Mouse (Mus musculus) ES-E14 (cell line): ENCODE data around the gene Rab4b. TPM values are rescaled to one million over a fixed set of nuclear protein-coding genes. Genes with fewer than 3 reads are reported as not detected.
A peak's percentile ranks its signal among the peaks of the same experiment; 100 is the strongest.

Source experiments
- DNase-seq: peaks from one replicate; pipeline ENCODE4 v3.0.0-alpha.2; 2013; ENCODE audit warnings: low read depth, low spot score
- H3K27ac ChIP-seq: 2 replicates; pipeline ENCODE4 v1.5.1; 2012; ENCODE audit warnings: low read depth, mild to moderate bottlenecking, low read length, moderate library complexity, mixed read lengths; ENCODE audit not compliant: poor library complexity, insufficient read depth, severe bottlenecking
- H3K36me3 ChIP-seq: 2 replicates; pipeline ENCODE4 v1.6.1; 2012; ENCODE audit warnings: mild to moderate bottlenecking, low read length, moderate library complexity, mixed read lengths; ENCODE audit not compliant: control insufficient read depth, poor library complexity, insufficient read depth, severe bottlenecking
- H3K4me1 ChIP-seq, 2 experiments: fragments of 150-350 bp in 1 of 2; sonication (generic) in 1 of 2; 2 replicates each; pipeline ENCODE4 v1.6.1; 2012; ENCODE audit warnings: low read length in 2 of 2, mild to moderate bottlenecking in 1 of 2, mixed read lengths in 1 of 2; ENCODE audit not compliant: control insufficient read depth in 2 of 2, insufficient read depth in 2 of 2, poor library complexity in 1 of 2
- H3K4me3 ChIP-seq, 2 experiments: fragments of 150-350 bp in 1 of 2; sonication (generic) in 1 of 2; 2 replicates each; pipeline ENCODE4 v1.5.1; 2012; ENCODE audit warnings: low read length in 2 of 2, low read depth in 1 of 2, mild to moderate bottlenecking in 1 of 2, mixed read lengths in 1 of 2; ENCODE audit not compliant: insufficient read depth in 1 of 2, poor library complexity in 1 of 2, severe bottlenecking in 1 of 2
- H3K9ac ChIP-seq: 2 replicates; pipeline ENCODE4 v1.6.1; 2012; ENCODE audit warnings: low read depth, mild to moderate bottlenecking, low read length, mixed read lengths; ENCODE audit not compliant: poor library complexity, insufficient read depth, severe bottlenecking
- H3K9me3 ChIP-seq: fragments of 150-350 bp; sonication (generic); 2 replicates; pipeline ENCODE4 v1.6.1; 2012; ENCODE audit warnings: low read depth, mild to moderate bottlenecking, low read length; ENCODE audit not compliant: control insufficient read depth, insufficient read depth
- CHD2 ChIP-seq: IDR thresholded peaks from 2 replicates; pipeline ENCODE4 v1.6.1; 2014; ENCODE audit warnings: mild to moderate bottlenecking, low read depth, low read length, inconsistent platforms
- HCFC1 ChIP-seq: IDR thresholded peaks from 2 replicates; pipeline ENCODE4 v1.6.1; 2012; ENCODE audit warnings: low read length, inconsistent platforms, borderline replicate concordance; ENCODE audit not compliant: insufficient read depth
- MAFK ChIP-seq: IDR thresholded peaks from 2 replicates; pipeline ENCODE4 v1.6.1; 2014; ENCODE audit warnings: mild to moderate bottlenecking, low read depth, low read length, inconsistent platforms; ENCODE audit not compliant: insufficient read depth
- ZC3H11A ChIP-seq: IDR thresholded peaks from 2 replicates; pipeline ENCODE4 v1.6.1; 2012; ENCODE audit warnings: low read depth, mild to moderate bottlenecking, inconsistent platforms, low read length, borderline replicate concordance
- ZNF384 ChIP-seq: IDR thresholded peaks from 2 replicates; pipeline ENCODE4 v1.6.1; 2012; ENCODE audit warnings: low read depth, low read length, inconsistent platforms
- in situ Hi-C, 2 experiments: fragments of 600-800 bp; cut with MboI; formaldehyde crosslinking; loops; one replicate each; pipeline ENCODE4 v1.15.1; 2025; ENCODE audit warnings: low sequenced_read_pairs in 2 of 2, inconsistent platforms in 1 of 2; ENCODE audit not compliant: unreplicated experiment in 2 of 2
- total RNA-seq: library from RNA; depleted of rRNA; stranded (reverse); fragments of 300-350 nt; gene quantifications from 2 replicates; pipeline ENCODE4 v1.2.3, GENCODE M21; 2012

Gene Rab4b
- total RNA-seq, 1 experiment = 28.3 TPM

DNA sequence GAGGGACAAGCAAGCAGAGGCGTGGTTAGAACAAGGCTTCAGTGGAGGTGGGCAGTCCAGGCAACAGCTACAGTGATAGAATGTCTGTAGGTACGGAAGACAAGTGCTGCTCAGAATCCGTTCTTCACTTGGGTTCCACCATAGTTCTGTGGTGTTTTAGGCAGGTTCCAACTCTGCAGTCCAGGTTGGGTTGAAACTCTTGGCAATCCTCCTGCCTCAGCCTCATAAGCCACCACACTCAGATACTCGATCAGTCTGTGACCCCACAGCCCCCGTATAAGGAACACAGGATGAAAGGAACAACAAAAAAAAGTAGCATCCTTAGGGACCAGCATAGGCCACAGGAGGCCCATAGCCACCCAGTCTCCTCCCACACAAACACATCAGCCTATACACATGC lies 13.7 kb upstream of the Rab4b start:
- TF ChIP-seq HCFC1 (no peak), MAFK (no peak), ZC3H11A (no peak), ZNF384 (no peak), CHD2 (no peak)
- H3K27ac ChIP-seq = no peak overlapping the region
- H3K36me3 ChIP-seq = peaks cover 63% of the 10 kb centered on the region
- H3K9me3 ChIP-seq = no peaks in the 10 kb centered on the region
- no peak for DNase-seq
- H3K9ac ChIP-seq = 0 out of 2 replicates have a peak overlapping the region, but pooled peaks have one; percentile 14
- no peak overlapping the region for H3K4me3 ChIP-seq
- H3K4me1 ChIP-seq = peaks cover 4 to 18% of the 10 kb centered on the region in 2 experiments
- in situ Hi-C loops = no loop called here

DNA sequence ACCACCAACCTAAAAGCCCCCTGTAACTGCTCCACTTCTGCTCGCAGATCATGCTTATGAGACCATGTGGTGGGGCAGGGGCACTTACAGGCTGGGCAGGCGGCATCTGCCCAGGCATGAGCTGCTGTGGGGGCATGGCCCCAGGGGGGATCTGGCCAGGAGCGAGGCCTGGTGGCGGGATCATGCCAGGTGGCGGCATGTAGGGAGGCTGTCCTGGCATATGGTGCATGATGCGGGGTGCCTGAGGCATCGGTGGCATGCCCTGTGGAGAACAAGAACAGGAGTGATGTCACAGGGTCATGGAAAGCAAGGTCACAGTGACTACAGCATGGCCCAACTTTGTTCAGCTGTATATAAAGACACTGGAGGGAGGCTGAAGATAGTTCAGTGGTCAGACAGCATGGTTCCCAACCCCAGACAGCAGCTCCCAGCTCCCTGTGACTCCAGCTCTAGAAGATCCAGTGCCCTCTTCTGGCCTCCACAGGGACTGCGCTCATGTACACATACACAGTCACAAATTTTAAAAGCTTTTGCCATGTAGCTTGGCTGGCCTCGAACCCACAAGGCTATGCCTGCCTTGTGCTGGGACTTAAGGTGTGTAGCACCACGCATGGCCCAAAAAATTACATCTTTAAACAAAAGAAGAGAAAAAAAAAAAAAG lies 10.7 kb upstream of the Rab4b start:
- H3K36me3 ChIP-seq = peaks cover 82% of the 10 kb centered on the region

DNA sequence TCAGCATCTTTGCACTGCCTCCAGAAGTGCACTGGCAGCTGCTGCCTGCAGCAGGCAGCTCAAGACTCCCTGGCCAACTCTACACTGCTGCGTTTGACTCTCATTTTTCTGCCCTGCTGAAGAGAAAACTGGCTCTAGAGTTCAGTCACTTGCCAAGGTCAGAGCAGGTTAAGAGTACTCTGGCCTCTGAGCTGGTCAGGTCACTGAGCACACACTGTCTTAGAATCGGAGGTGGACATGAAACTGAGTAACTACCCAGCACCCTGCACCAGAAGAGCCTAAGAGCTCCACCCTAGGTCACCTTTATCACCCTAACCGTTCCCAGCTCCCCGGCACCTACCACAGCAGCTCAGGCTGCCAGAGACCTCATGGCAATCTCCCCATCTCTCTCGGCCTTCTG lies 7.3 kb upstream of the Rab4b start:
- Histone ChIP-seq H3K9ac (no peak overlapping the region), H3K9me3 (no peaks in the 10 kb centered on the region), H3K4me3 (no peak overlapping the region), H3K4me1 (peaks cover 0 to 21% of the 10 kb centered on the region in 2 experiments; a peak in 3 of 4 replicates), H3K27ac (no peak overlapping the region), H3K36me3 (peaks cover 59% of the 10 kb centered on the region)
- DNase-seq = no peak
- no peak for TF ChIP-seq ZNF384
- no peak for TF ChIP-seq MAFK
- TF ChIP-seq HCFC1 = no peak
- no peak for TF ChIP-seq CHD2
- no peak for TF ChIP-seq ZC3H11A
- in situ Hi-C loops = no loop called here

More for the DNA sequence above, 10.7 kb upstream of the Rab4b start:
- TF ChIP-seq CHD2 (no peak), ZC3H11A (no peak), ZNF384 (no peak; the same call in 1 of the 2 replicates), MAFK (no peak), HCFC1 (no peak)
- in situ Hi-C loops = no loop called here
- H3K4me1 ChIP-seq = peaks cover 2 to 15% of the 10 kb centered on the region in 2 experiments
- no peak for DNase-seq
- no peaks in the 10 kb centered on the region for H3K9me3 ChIP-seq
- H3K27ac ChIP-seq = no peak overlapping the region
- peak overlapping the region in 1 of 2 experiments; percentile 1; a peak in 1 of 4 replicates for H3K4me3 ChIP-seq
- H3K9ac ChIP-seq = peak overlapping the region; percentile 40; the same call in 1 of the 2 replicates

DNA sequence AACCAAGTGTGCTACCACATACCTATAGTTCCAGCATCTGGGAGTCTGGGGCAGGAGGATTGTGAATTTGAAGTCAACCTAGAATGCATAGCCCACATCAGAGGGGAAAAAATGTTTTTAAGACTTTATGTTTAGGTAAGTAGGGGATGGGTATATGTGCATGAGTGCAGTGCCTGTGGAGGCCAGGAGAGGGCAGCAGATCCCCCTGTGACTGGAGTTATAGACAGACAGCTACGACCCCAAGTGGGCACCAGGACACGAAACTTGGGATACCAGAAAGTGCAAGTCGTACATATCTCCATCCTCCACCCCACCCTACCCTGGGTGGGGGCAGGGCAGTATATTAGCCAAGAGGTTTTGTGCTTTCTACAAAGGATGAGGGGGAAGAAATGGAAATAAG lies 6.3 kb upstream of the Rab4b start:
- in situ Hi-C loops = no loop called here
- H3K4me1 ChIP-seq = peaks cover 6 to 27% of the 10 kb centered on the region in 2 experiments
- H3K36me3 ChIP-seq = peaks cover 49% of the 10 kb centered on the region
- H3K9me3 ChIP-seq = no peaks in the 10 kb centered on the region
- no peak overlapping the region for H3K4me3 ChIP-seq
- no peak overlapping the region for H3K27ac ChIP-seq
- H3K9ac ChIP-seq = no peak overlapping the region
- DNase-seq = peak; percentile 78
- TF ChIP-seq ZC3H11A (0 out of 2 replicates have a peak, but pooled peaks have one; percentile 18), CHD2 (peak; percentile 37; the same call in 1 of the 2 replicates), ZNF384 (peak; percentile 44; the same call in 1 of the 2 replicates), MAFK (no peak), HCFC1 (no peak)
